8 mouse cellular contexts compared by ENCODE assay signal in genomic region chr12:85110011-85110697, GRCm38 (mm10). TPM values are rescaled to one million over a fixed set of nuclear protein-coding genes. Genes with fewer than 3 reads are reported as not detected.
DNase-seq lines count a peak whose midpoint lies in the region; ATAC-seq lines count a peak whose summit lies in the region.

No protein-coding gene starts in this region.

- 0 out of 2 replicates have a peak, but pooled peaks cover 4% of the 10 kb centered on the region for H3K27me3 ChIP-seq in hindbrain, embryonic 10.5 days (ENCODE audit: insufficient read depth, poor library complexity, severe bottlenecking)
- H3K27me3 ChIP-seq in liver, embryonic 16.5 days (ENCODE audit: control insufficient read depth, insufficient read depth, low read depth, low read length): no peaks in the 10 kb centered on the region

- H3K27ac ChIP-seq in hindbrain, embryonic 10.5 days: peak overlapping the region; percentile 92
- peak overlapping the region; percentile 91 for H3K27ac ChIP-seq in liver, embryonic 16.5 days (ENCODE audit: low read length)

- H3K36me3 ChIP-seq in hindbrain, embryonic 10.5 days: peaks cover 18% of the 10 kb centered on the region
- H3K36me3 ChIP-seq in liver, embryonic 16.5 days (ENCODE audit: control insufficient read depth, insufficient read depth): no peaks in the 10 kb centered on the region; the same call in 1 of the 2 replicates

- peak overlapping the region; percentile 97 for H3K9ac ChIP-seq in liver, embryonic 16.5 days (ENCODE audit: low read depth, low read length)

- ATAC-seq in CD4-positive, CD25-positive, alpha-beta regulatory T cell, adult 4 months: no peak
- peak; percentile 48; the same call in 1 of the 2 replicates for ATAC-seq in liver, embryonic 16.5 days (ENCODE audit: low read depth)

- DNase-seq in CD4-positive, CD25-positive, alpha-beta regulatory T cell, adult 2 months (ENCODE audit: low read depth, low spot score): peak; percentile 30
- peak; percentile 34 to 39 for DNase-seq in spleen, postnatal 10 days (ENCODE audit: low spot score in 2 of 2)
- no peak for DNase-seq in spleen, postnatal 14 days (ENCODE audit: low spot score in 2 of 2)
- DNase-seq in hindbrain, embryonic 10.5 days (ENCODE audit: low spot score): no peak
- peak; percentile 19 for DNase-seq in yolk sac, embryonic 10.5 days (ENCODE audit: low spot score)
- no peak for DNase-seq in cerebellum, postnatal 36 days

- H3K4me1 ChIP-seq in hindbrain, embryonic 10.5 days (replicated peaks): peaks cover 42% of the 10 kb centered on the region
- H3K4me1 ChIP-seq in liver, embryonic 16.5 days (ENCODE audit: control insufficient read depth, low read depth, low read length): peaks cover 42% of the 10 kb centered on the region

- 19% methylated on average over 18 of the region's 18 CpGs for WGBS in hindbrain, embryonic 10.5 days
- 12% methylated on average over 18 of the region's 18 CpGs for WGBS in liver, embryonic 16.5 days (ENCODE audit: insufficient replicate concordance)

- H3K9me3 ChIP-seq in hindbrain, embryonic 10.5 days: no peaks in the 10 kb centered on the region
- no peaks in the 10 kb centered on the region for H3K9me3 ChIP-seq in liver, embryonic 16.5 days (replicated peaks; ENCODE audit: control insufficient read depth, low read length)

- H3K4me3 ChIP-seq in hindbrain, embryonic 10.5 days: peak overlapping the region; percentile 79
- peak overlapping the region; percentile 95 for H3K4me3 ChIP-seq in liver, embryonic 16.5 days (ENCODE audit: low read depth, low read length)

- H3K4me2 ChIP-seq in liver, embryonic 16.5 days (ENCODE audit: low read depth, low read length): peak overlapping the region; percentile 88

RNA-seq across cellular contexts. Expression of gene Prox2, which starts 0.4 kb away (rescaled TPM):
- 1 to 10 TPM; 3.4 to 5.5 TPM for polyA plus RNA-seq in CD4-positive, CD25-positive, alpha-beta regulatory T cell, adult 4 months (2017; shearing (Covaris generic))
- 3.8 and 4.7 TPM in 2 replicates for polyA plus RNA-seq in hindbrain, embryonic 10.5 days (2016; fragmentation: Nextera tagmentation; extraction: Ambion mirVana)
- polyA plus RNA-seq in liver, embryonic 16.5 days (2015; fragmentation: Nextera tagmentation; extraction: Ambion mirVana): 2.5 and 2.8 TPM in 2 replicates

RNA-seq across cellular contexts. Expression of gene Dlst, which starts 0.5 kb away (rescaled TPM):
- polyA plus RNA-seq in CD4-positive, CD25-positive, alpha-beta regulatory T cell, adult 4 months (2017; shearing (Covaris generic)): 10 to 100 TPM; 57.2 to 73.7 TPM
- polyA plus RNA-seq in hindbrain, embryonic 10.5 days (2016; fragmentation: Nextera tagmentation; extraction: Ambion mirVana): 101 and 109 TPM in 2 replicates
- polyA plus RNA-seq in liver, embryonic 16.5 days (2015; fragmentation: Nextera tagmentation; extraction: Ambion mirVana): 65.4 and 67.8 TPM in 2 replicates

RNA-seq across cellular contexts. Expression of gene Rps6kl1, which starts 40.9 kb away (rescaled TPM):
- polyA plus RNA-seq in CD4-positive, CD25-positive, alpha-beta regulatory T cell, adult 4 months (2017; shearing (Covaris generic)): under 1 TPM; 0.28 to 0.43 TPM
- 3.7 and 3.8 TPM in 2 replicates for polyA plus RNA-seq in hindbrain, embryonic 10.5 days (2016; fragmentation: Nextera tagmentation; extraction: Ambion mirVana)
- 0.55 and 0.85 TPM in 2 replicates for polyA plus RNA-seq in liver, embryonic 16.5 days (2015; fragmentation: Nextera tagmentation; extraction: Ambion mirVana)

Comparison
In these comparisons a context has a peak if more than half of its experiments do, and no peak if none do; other contexts are left out.
1. DNase-seq: peak in CD4-positive, CD25-positive, alpha-beta regulatory T cell, adult 2 months (single experiment), spleen, postnatal 10 days (2 of 2) and yolk sac, embryonic 10.5 days (single experiment); none in spleen, postnatal 14 days (0 of 2), hindbrain, embryonic 10.5 days (single experiment) and cerebellum, postnatal 36 days (0 of 2).